Mouse (Mus musculus) ES-E14 (cell line): Measurements from ENCODE around the gene Hinfp.

Source experiments
- CHD2 ChIP-seq: IDR thresholded peaks from 2 replicates; pipeline ENCODE4 v1.6.1; 2014; ENCODE audit warnings: mild to moderate bottlenecking, low read depth, low read length, inconsistent platforms
- HCFC1 ChIP-seq: IDR thresholded peaks from 2 replicates; pipeline ENCODE4 v1.6.1; 2012; ENCODE audit warnings: low read length, inconsistent platforms, borderline replicate concordance; ENCODE audit not compliant: insufficient read depth
- MAFK ChIP-seq: IDR thresholded peaks from 2 replicates; pipeline ENCODE4 v1.6.1; 2014; ENCODE audit warnings: mild to moderate bottlenecking, low read depth, low read length, inconsistent platforms; ENCODE audit not compliant: insufficient read depth
- ZC3H11A ChIP-seq: IDR thresholded peaks from 2 replicates; pipeline ENCODE4 v1.6.1; 2012; ENCODE audit warnings: low read depth, mild to moderate bottlenecking, inconsistent platforms, low read length, borderline replicate concordance

GRCm38 (mm10) chr9:44343781-44344421, 38.4 kb upstream of the Hinfp start, which contains the start of gene Hmbs:
- no peak for TF ChIP-seq ZC3H11A
- no peak for TF ChIP-seq HCFC1
- TF ChIP-seq MAFK, result no peak
- TF ChIP-seq CHD2, result no peak
